Mouse (Mus musculus) heart, postnatal 0 days (tissue): Measurements from ENCODE around the gene 1700029P11Rik.

Experiments
- CTCF ChIP-seq: IDR thresholded peaks from 2 replicates; pipeline ENCODE4 v1.5.1; 2016; ENCODE audit warnings: antibody characterized with exemption, control low read depth, low read depth
- EP300 ChIP-seq: IDR thresholded peaks from 2 replicates; pipeline ENCODE4 v1.6.1; 2016; ENCODE audit warnings: antibody characterized with exemption, low read depth

DNA sequence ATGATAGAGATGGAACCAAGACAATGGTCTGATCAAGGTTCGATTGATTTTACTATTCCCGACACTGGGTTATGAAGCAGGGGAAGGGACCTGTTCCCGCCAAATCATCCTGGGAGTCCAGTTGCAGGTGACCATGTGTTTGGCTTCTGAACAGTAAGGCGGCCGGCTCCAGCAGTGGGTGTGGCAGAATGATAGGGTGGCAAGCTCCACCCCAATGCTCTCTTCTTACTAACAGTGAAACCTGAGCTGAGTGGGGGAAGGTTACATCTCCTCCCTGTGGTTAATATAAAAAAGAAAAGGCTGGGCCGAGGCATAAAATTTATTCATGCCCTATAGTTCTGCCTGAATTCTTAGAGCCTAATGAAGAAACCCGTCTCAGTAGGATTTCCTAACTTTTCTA, 11.2 kb upstream of the 1700029P11Rik start:
- TF ChIP-seq CTCF (no peak), EP300 (no peak)
